Mouse (Mus musculus): ENCODE results near the gene Ptprg.

- TF ChIP-seq POLR2A (IDR thresholded peaks at IDR 0.05; ENCODE audit: low read depth, low read length), result no peak
- no peak for TF ChIP-seq CTCF (IDR thresholded peaks at IDR 0.05; ENCODE audit: extremely low read depth, insufficient read length, insufficient replicate concordance, low read depth, low read length)
Measured at GRCm38 (mm10) chr14:12127951-12128350, 574.6 kb downstream of the Ptprg start.

Measured in small intestine, adult 2 months (tissue).